Comparison of ENCODE assay signal across 9 mouse cellular contexts in the genomic region with DNA sequence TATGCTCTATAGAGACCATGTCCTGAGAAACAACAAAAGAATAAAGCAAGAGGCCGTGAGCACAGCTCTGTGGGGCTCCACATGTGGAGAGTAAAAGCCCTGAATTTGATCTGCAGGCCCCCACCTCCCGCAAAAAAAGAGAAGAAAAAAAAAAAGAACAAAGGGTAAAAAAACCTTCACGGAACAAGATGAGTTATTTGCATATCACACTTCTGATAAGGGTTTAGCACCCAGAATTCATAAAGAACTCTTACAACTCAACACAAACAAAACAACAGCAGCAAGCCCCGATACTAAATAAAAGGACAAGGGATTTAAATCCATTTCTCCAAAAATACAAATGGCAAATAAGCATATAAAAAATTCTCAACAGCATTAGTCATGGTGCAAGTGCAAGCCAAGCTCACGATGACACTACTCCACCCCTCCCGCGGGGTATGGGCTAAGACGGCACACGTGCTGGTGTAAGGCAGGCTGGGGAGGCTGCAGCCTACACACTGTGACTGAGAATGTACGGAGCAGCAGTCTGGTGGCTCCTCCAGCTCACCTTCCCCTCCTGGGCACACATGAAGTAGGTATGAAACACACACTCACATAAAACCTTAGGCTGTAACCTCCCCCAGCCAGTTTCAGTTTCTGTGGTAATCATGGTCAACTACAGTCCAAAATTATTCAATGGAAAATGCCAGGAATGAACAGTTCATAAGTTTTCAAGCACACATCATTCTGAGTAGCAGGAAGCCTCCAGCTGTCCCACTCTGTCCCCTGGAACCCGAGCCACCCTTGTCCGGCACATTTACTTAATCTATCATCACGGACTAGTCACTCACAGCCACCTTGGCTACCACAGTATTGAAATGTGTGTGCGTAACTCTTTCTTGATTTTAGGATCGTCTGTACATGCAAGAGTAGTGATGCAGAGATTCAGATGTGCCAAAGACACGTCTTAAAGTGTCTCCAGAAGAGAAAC. TPM values are rescaled to one million over a fixed set of nuclear protein-coding genes. Genes with fewer than 3 reads are reported as not detected.
DNase-seq lines count a peak whose midpoint lies in the region; ATAC-seq lines count a peak whose summit lies in the region.
"Had no signal": no experiment of that assay in that cellular context is flagged by ENCODE, and none has a peak within 500 bp of the region (broad histone marks: within the 10 kb centered on the region; RNA-seq: fewer than 3 reads in every experiment).

No protein-coding gene starts in this region.

- H3K9ac ChIP-seq in hindbrain, embryonic 16.5 days (ENCODE audit: low read depth, low read length) = no peak overlapping the region
- no peak overlapping the region for H3K9ac ChIP-seq in hindbrain, embryonic 13.5 days
- H3K9ac ChIP-seq in forebrain, embryonic 15.5 days (replicated peaks) = no peak overlapping the region
- H3K9ac ChIP-seq: hindbrain, embryonic 15.5 days had no signal

- no peak overlapping the region for H3K27ac ChIP-seq in hindbrain, embryonic 16.5 days (ENCODE audit: low read depth, low read length)
- no peak overlapping the region for H3K27ac ChIP-seq in hindbrain, embryonic 13.5 days
- H3K27ac ChIP-seq in forebrain, embryonic 15.5 days (replicated peaks) = no peak overlapping the region
- H3K27ac ChIP-seq: hindbrain, embryonic 15.5 days had no signal

- 0 out of 2 replicates have a peak, but pooled peaks have one; percentile 28 for ATAC-seq in hindbrain, embryonic 16.5 days
- no peak for ATAC-seq in hindbrain, embryonic 13.5 days (ENCODE audit: low FRiP score)
- ATAC-seq in forebrain, embryonic 15.5 days (replicated peaks) = no peak

- H3K4me3 ChIP-seq in hindbrain, embryonic 16.5 days (ENCODE audit: low read length) = no peak overlapping the region
- no peak overlapping the region for H3K4me3 ChIP-seq in hindbrain, embryonic 13.5 days
- peak overlapping the region; percentile 80 for H3K4me3 ChIP-seq in megakaryocyte, embryonic 14.5 days (replicated peaks)
- no peak overlapping the region for H3K4me3 ChIP-seq in forebrain, embryonic 15.5 days
- H3K4me3 ChIP-seq: hindbrain, embryonic 15.5 days had no signal

- DNase-seq in A20 (ENCODE audit: low read depth, low spot score) = peak; percentile 76
- DNase-seq in ZHBTc4 (ENCODE audit: low read depth, low spot score) = peak; percentile 21
- peak; percentile 68 for DNase-seq in heart, postnatal 4 days
- no peak for DNase-seq in yolk sac, embryonic 10.5 days (ENCODE audit: low spot score)

- no peak overlapping the region for H3K4me2 ChIP-seq in hindbrain, embryonic 16.5 days (ENCODE audit: low read length)
- H3K4me2 ChIP-seq in hindbrain, embryonic 13.5 days = no peak overlapping the region
- H3K4me2 ChIP-seq in forebrain, embryonic 15.5 days (replicated peaks) = no peak overlapping the region
- H3K4me2 ChIP-seq: hindbrain, embryonic 15.5 days had no signal

- H3K4me1 ChIP-seq in hindbrain, embryonic 16.5 days (ENCODE audit: control insufficient read depth, insufficient read depth, low read depth, low read length) = peaks cover 8% of the 10 kb centered on the region; the same call in 1 of the 2 replicates
- H3K4me1 ChIP-seq in hindbrain, embryonic 13.5 days (replicated peaks) = peaks cover 25% of the 10 kb centered on the region
- H3K4me1 ChIP-seq in megakaryocyte, embryonic 14.5 days = peaks cover 62% of the 10 kb centered on the region
- peaks cover 14% of the 10 kb centered on the region for H3K4me1 ChIP-seq in forebrain, embryonic 15.5 days

- H3K27me3 ChIP-seq in hindbrain, embryonic 16.5 days (replicated peaks; ENCODE audit: control insufficient read depth, insufficient read depth, low read length) = no peaks in the 10 kb centered on the region
- H3K27me3 ChIP-seq in hindbrain, embryonic 13.5 days = no peaks in the 10 kb centered on the region
- no peaks in the 10 kb centered on the region for H3K27me3 ChIP-seq in megakaryocyte, embryonic 14.5 days (replicated peaks)
- H3K27me3 ChIP-seq in forebrain, embryonic 15.5 days = no peaks in the 10 kb centered on the region
- H3K27me3 ChIP-seq: hindbrain, embryonic 15.5 days had no signal

- H3K36me3 ChIP-seq in hindbrain, embryonic 16.5 days (ENCODE audit: control insufficient read depth, insufficient read depth, low read length) = peaks cover 49% of the 10 kb centered on the region
- H3K36me3 ChIP-seq in hindbrain, embryonic 13.5 days = peaks cover 78% of the 10 kb centered on the region
- peaks cover 98% of the 10 kb centered on the region for H3K36me3 ChIP-seq in megakaryocyte, embryonic 14.5 days (replicated peaks; ENCODE audit: low read length)
- H3K36me3 ChIP-seq in forebrain, embryonic 15.5 days = peaks cover 61% of the 10 kb centered on the region

- H3K9me3 ChIP-seq in hindbrain, embryonic 16.5 days (ENCODE audit: control insufficient read depth, low read length) = no peaks in the 10 kb centered on the region
- no peaks in the 10 kb centered on the region for H3K9me3 ChIP-seq in hindbrain, embryonic 13.5 days
- no peaks in the 10 kb centered on the region for H3K9me3 ChIP-seq in megakaryocyte, embryonic 14.5 days
- no peaks in the 10 kb centered on the region for H3K9me3 ChIP-seq in forebrain, embryonic 15.5 days
- H3K9me3 ChIP-seq: hindbrain, embryonic 15.5 days had no signal

- 56% methylated on average over 16 of the region's 16 CpGs for WGBS in hindbrain, embryonic 16.5 days
- 64% methylated on average over 16 of the region's 16 CpGs for WGBS in hindbrain, embryonic 13.5 days
- WGBS in forebrain, embryonic 15.5 days = 70% methylated on average over 16 of the region's 16 CpGs

RNA-seq across cellular contexts. Expression of a gene that starts 10.3 kb away (rescaled TPM):
- polyA plus RNA-seq in hindbrain, embryonic 16.5 days (2015; fragmentation: Nextera tagmentation; extraction: Ambion mirVana) = 2.3 and 15.0 TPM in 2 replicates
- 7.3 and 9.1 TPM in 2 replicates for polyA plus RNA-seq in hindbrain, embryonic 13.5 days (2015; fragmentation: Nextera tagmentation; extraction: Ambion mirVana)
- total RNA-seq in heart, postnatal 4 days (2021) = 1,000 to 10,000 TPM; 5,292 to 5,773 TPM
- polyA plus RNA-seq in megakaryocyte, embryonic 14.5 days (2012; ENCODE audit: insufficient read depth, low replicate concordance) = 0.23 TPM in 1 of 2 replicates, not detected in the other
- polyA plus RNA-seq in forebrain, embryonic 15.5 days (2015; fragmentation: Nextera tagmentation; extraction: Ambion mirVana) = 1.7 and 2.2 TPM in 2 replicates

RNA-seq across cellular contexts. Expression of a gene that starts 18.9 kb away (rescaled TPM):
- polyA plus RNA-seq in hindbrain, embryonic 16.5 days (2015; fragmentation: Nextera tagmentation; extraction: Ambion mirVana) = 304 and 382 TPM in 2 replicates
- polyA plus RNA-seq in hindbrain, embryonic 13.5 days (2015; fragmentation: Nextera tagmentation; extraction: Ambion mirVana) = 315 and 334 TPM in 2 replicates
- total RNA-seq in heart, postnatal 4 days (2021) = 100 to 1,000 TPM; 301 to 310 TPM
- polyA plus RNA-seq in megakaryocyte, embryonic 14.5 days (2012; ENCODE audit: insufficient read depth, low replicate concordance) = 148 and 152 TPM in 2 replicates
- polyA plus RNA-seq in forebrain, embryonic 15.5 days (2015; fragmentation: Nextera tagmentation; extraction: Ambion mirVana) = 339 and 356 TPM in 2 replicates

RNA-seq across cellular contexts. Expression of a gene that starts 19.8 kb away (rescaled TPM):
- polyA plus RNA-seq in hindbrain, embryonic 16.5 days (2015; fragmentation: Nextera tagmentation; extraction: Ambion mirVana) = 0.61 and 0.66 TPM in 2 replicates
- 0.84 and 0.90 TPM in 2 replicates for polyA plus RNA-seq in hindbrain, embryonic 13.5 days (2015; fragmentation: Nextera tagmentation; extraction: Ambion mirVana)
- total RNA-seq in heart, postnatal 4 days (2021) = 10 to 100 TPM in 1 of 2 experiments, 1 to 10 TPM in 1; 9.2 to 11.4 TPM
- polyA plus RNA-seq in megakaryocyte, embryonic 14.5 days (2012; ENCODE audit: insufficient read depth, low replicate concordance) = not detected in 2 replicates
- polyA plus RNA-seq in forebrain, embryonic 15.5 days (2015; fragmentation: Nextera tagmentation; extraction: Ambion mirVana) = 0.53 and 0.61 TPM in 2 replicates

RNA-seq across cellular contexts. Expression of a gene that starts 29.4 kb away (rescaled TPM):
- 13.5 and 17.5 TPM in 2 replicates for polyA plus RNA-seq in hindbrain, embryonic 16.5 days (2015; fragmentation: Nextera tagmentation; extraction: Ambion mirVana)
- 24.8 and 25.2 TPM in 2 replicates for polyA plus RNA-seq in hindbrain, embryonic 13.5 days (2015; fragmentation: Nextera tagmentation; extraction: Ambion mirVana)
- total RNA-seq in heart, postnatal 4 days (2021) = 10 to 100 TPM; 77.1 to 84.3 TPM
- 5.0 and 11.7 TPM in 2 replicates for polyA plus RNA-seq in megakaryocyte, embryonic 14.5 days (2012; ENCODE audit: insufficient read depth, low replicate concordance)
- 12.9 and 19.0 TPM in 2 replicates for polyA plus RNA-seq in forebrain, embryonic 15.5 days (2015; fragmentation: Nextera tagmentation; extraction: Ambion mirVana)

RNA-seq across cellular contexts. Expression of a gene that starts 53.3 kb away (rescaled TPM):
- polyA plus RNA-seq in hindbrain, embryonic 16.5 days (2015; fragmentation: Nextera tagmentation; extraction: Ambion mirVana) = 7.8 and 9.8 TPM in 2 replicates
- polyA plus RNA-seq in hindbrain, embryonic 13.5 days (2015; fragmentation: Nextera tagmentation; extraction: Ambion mirVana) = 11.9 and 13.6 TPM in 2 replicates
- 1 to 10 TPM; 5.5 to 6.4 TPM for total RNA-seq in heart, postnatal 4 days (2021)
- polyA plus RNA-seq in megakaryocyte, embryonic 14.5 days (2012; ENCODE audit: insufficient read depth, low replicate concordance) = 0.93 and 1.7 TPM in 2 replicates
- polyA plus RNA-seq in forebrain, embryonic 15.5 days (2015; fragmentation: Nextera tagmentation; extraction: Ambion mirVana) = 11.9 and 13.1 TPM in 2 replicates
